Mouse (Mus musculus): ENCODE measurements around the gene Anks1. TPM values are rescaled to one million over a fixed set of nuclear protein-coding genes. Genes with fewer than 3 reads are reported as not detected.

The Anks1 gene
- polyA plus RNA-seq, 1 experiment from 2014 or later, result 69.0 TPM

DNA sequence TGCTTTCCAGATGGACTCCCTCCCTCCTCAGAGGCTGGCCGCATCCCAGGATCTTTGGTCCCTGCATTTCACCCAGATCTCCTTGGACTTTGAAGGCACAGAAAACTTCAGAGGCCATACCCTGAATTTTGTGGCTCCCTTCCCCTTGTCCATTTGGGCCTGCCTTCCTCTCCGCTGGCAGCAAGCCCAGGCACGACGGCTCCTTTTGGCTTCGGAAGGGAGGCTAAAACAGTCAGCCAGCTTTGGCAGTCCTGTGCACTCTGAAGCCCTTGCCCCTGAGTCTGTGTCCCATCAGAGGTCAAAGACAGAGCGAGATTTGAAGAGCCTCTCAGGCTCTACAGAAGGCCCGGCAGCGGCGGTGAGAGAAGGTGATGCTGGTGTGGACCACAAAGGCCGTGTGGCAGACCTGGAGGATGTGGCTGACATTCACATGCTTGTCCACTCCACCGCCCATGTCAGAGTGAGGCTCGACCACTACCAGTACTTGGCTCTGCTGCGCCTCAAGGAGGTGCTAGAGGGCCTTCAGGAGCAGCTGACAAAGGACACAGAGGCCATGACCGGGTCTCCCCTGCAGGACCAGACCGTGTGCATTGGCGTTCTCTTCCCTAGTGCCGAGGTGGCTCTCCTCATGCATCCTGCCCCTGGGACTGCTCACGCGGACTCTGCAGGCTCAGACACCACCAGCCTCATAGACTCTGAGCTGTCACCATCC lies 22.5 kb upstream of the Anks1 start:
- Histone ChIP-seq H3K27me3 (ENCODE audit: control insufficient read depth, insufficient read depth, low read length) (no peaks in the 10 kb centered on the region), H3K36me3 (replicated peaks; ENCODE audit: control insufficient read depth, insufficient read depth) (peaks cover 85% of the 10 kb centered on the region), H3K4me3 (replicated peaks; ENCODE audit: low read length) (no peak overlapping the region), H3K4me2 (replicated peaks) (no peak overlapping the region), H3K27ac (no peak overlapping the region), H3K9ac (no peak overlapping the region), H3K4me1 (replicated peaks; ENCODE audit: control insufficient read depth, insufficient read depth, low read length) (no peaks in the 10 kb centered on the region), H3K9me3 (ENCODE audit: control insufficient read depth, low read length) (no peaks in the 10 kb centered on the region)
- ATAC-seq (ENCODE audit: low FRiP score) (no peak), DNase-seq (ENCODE audit: low spot score) (no peak)
- WGBS, result 83% methylated on average over 19 of the region's 19 CpGs

DNA sequence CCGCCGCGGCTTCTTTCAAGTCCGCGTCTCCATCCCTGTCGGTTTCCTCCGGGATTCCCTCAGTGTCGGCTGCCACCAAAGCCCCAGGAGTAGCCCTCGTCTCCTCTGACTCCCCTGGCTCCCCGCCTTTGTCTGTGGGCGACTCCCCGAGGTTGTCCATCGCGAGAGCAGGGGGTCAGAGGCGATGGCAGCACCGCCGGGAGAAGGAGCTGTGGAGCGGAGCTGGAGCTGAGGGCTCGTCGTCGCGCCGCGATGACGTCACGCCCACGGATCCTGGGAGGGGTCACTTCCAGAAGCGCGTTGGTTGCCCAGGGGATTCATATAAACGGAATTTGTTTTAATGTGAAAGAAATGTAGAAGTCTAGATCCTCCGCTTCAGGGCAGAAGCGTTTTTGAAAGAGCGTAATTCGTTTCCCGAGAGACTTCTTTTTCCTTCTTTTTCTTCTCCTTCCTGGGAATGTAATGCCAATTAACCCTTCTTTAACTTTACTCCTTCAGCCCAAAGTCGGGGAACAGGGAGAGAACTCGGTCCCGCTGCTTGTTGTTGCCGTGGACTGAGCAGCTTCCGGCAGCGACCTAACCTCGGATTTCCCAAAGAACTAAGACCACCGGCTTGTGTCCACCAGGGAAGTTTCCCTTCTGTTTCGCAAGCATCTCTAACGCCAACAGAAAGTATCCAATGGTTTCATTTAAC lies 1.4 kb upstream of the Anks1 start:
- Histone ChIP-seq H3K9me3 (ENCODE audit: control insufficient read depth, low read length) (no peaks in the 10 kb centered on the region), H3K36me3 (replicated peaks; ENCODE audit: control insufficient read depth, insufficient read depth) (peaks cover 21% of the 10 kb centered on the region), H3K9ac (peak overlapping the region; percentile 89), H3K4me2 (replicated peaks) (peak overlapping the region; percentile 92), H3K27ac (peak overlapping the region; percentile 58; the same call in 1 of the 2 replicates), H3K4me1 (replicated peaks; ENCODE audit: control insufficient read depth, insufficient read depth, low read length) (peaks cover 28% of the 10 kb centered on the region), H3K4me3 (replicated peaks; ENCODE audit: low read length) (peak overlapping the region; percentile 91), H3K27me3 (ENCODE audit: control insufficient read depth, insufficient read depth, low read length) (no peaks in the 10 kb centered on the region)
- DNase-seq (ENCODE audit: low spot score) (peak; percentile 98), ATAC-seq (ENCODE audit: low FRiP score) (peak; percentile 58)
- WGBS, result under 1% methylated on average over 45 of the region's 45 CpGs

DNA sequence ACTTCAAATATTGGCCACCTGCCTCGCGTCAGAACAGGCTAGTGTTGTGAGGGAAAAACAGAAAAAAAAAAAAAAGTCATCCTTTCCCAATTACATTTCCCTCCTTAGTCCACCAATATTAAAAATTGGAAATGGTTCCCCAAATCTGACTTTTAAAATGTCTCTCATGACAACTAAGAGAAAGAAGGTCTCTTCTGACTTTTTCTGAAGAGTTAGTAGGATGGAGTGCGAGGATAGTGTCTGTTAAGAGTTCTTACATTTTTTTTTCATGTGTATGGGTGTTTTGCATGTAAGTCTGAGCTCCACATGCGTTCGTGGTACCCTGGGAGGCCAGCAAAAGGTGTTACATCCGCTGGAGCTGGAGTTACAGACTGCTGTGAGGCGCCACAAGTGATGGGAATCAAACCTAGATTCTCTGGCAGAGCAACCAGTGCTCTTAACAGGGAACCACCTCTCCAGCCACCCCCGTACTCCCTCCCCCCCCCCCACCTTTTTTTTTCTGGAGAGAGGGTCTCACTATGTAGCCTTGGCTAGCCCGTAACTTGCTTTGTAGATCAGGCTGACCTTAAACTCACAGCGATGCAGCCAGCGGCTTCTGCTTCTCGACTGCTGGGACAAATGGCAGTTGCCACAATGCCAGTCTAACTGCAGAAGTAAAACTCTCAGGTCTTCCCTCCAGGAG lies 759 bp upstream of the Anks1 start:
- peaks cover 15% of the 10 kb centered on the region for H3K36me3 ChIP-seq (replicated peaks; ENCODE audit: control insufficient read depth, insufficient read depth)
- H3K4me1 ChIP-seq (replicated peaks; ENCODE audit: control insufficient read depth, insufficient read depth, low read length), result peaks cover 28% of the 10 kb centered on the region
- H3K27ac ChIP-seq, result peak overlapping the region; percentile 92
- H3K9me3 ChIP-seq (ENCODE audit: control insufficient read depth, low read length), result no peaks in the 10 kb centered on the region
- WGBS, result under 1% methylated on average over 12 of the region's 12 CpGs
- DNase-seq (ENCODE audit: low spot score) (peak; percentile 61), ATAC-seq (ENCODE audit: low FRiP score) (no peak)
- peak overlapping the region; percentile 91 for H3K4me3 ChIP-seq (replicated peaks; ENCODE audit: low read length)
- peak overlapping the region; percentile 89 for H3K9ac ChIP-seq
- H3K4me2 ChIP-seq (replicated peaks), result peak overlapping the region; percentile 92
- H3K27me3 ChIP-seq (ENCODE audit: control insufficient read depth, insufficient read depth, low read length), result no peaks in the 10 kb centered on the region

DNA sequence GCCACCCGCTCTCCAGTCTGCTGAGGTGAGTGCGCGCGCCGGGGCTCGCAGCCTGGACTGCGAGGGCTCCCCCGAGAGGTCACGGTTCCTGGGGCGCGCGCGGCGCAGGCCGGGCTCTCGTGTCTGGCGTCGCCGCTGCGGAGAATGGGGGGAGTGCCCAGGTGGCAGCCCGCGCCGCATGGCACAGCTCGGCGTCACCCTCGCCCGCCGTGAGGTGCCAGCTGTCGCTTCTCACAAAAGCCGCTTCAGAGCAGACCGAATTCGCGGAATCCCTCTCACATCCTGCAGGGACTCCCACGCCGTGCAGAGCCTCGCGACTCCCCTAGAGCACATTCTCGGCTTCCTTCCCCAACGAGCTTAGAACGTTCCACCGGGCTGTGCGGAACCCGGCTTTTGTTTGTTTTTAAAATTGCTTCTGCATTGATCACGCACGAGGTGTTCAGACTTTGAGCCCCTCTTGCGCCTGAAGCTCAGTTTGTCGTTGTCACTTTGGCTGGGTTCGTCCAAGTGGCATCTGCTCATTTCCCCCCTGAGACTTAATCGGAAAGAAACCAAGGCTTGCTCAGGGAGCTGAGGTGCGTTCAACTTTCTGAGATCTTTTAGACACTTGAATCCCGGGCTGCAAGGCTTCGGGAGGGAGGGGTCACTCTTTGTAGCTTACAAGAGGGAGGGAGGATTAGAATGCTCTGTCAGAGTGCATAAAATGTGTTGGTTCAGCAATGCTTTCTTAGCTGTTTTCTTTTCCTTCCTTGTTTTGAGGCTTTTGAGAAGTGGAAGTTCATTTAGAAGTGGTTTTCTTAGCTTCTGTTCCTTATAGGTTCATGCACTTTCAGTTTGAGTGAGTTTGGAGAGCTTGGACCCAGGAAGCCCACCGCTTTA lies 755 bp downstream of the Anks1 start, which contains the start of gene Taf11:
Gene Taf11, minus strand, starts transcription at position 223 of the 879 bp plus-strand sequence.
- Histone ChIP-seq H3K27me3 (ENCODE audit: control insufficient read depth, insufficient read depth, low read length) (no peaks in the 10 kb centered on the region), H3K36me3 (replicated peaks; ENCODE audit: control insufficient read depth, insufficient read depth) (peaks cover 12% of the 10 kb centered on the region; the same call in 1 of the 2 replicates), H3K9me3 (ENCODE audit: control insufficient read depth, low read length) (no peaks in the 10 kb centered on the region), H3K27ac (peak within 1 kb of the TSS; percentile 92), H3K4me3 (replicated peaks; ENCODE audit: low read length) (peak within 1 kb of the TSS; percentile 91), H3K4me1 (replicated peaks; ENCODE audit: control insufficient read depth, insufficient read depth, low read length) (peaks cover 28% of the 10 kb centered on the region), H3K4me2 (replicated peaks) (peak within 1 kb of the TSS; percentile 92), H3K9ac (peak within 1 kb of the TSS; percentile 89)
- ATAC-seq (ENCODE audit: low FRiP score), result peak; percentile 39
- 2% methylated on average over 47 of the region's 53 CpGs for WGBS
- no peak for DNase-seq (ENCODE audit: low spot score)

DNA sequence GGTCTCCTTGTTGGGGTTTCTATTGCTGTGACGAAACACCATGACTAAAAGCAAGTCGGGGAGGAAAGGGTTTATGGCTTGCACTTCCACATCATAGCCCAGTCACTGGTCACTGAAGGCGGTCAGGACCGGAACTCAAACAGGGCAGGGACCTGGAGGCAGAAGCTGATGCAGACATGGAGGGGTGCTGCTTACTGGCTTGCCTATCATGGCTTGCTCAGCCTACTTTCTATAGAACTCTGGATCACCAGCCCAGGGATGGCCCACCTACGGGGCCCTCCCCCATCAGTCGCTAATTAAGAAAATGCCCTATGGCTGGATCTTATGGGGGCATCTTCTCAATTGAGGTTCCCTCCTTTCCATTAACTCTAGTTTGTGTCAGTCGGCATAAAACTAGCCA lies 2.3 kb downstream of the Anks1 start:
- Histone ChIP-seq H3K9ac (no peak overlapping the region), H3K4me1 (replicated peaks; ENCODE audit: control insufficient read depth, insufficient read depth, low read length) (peaks cover 22% of the 10 kb centered on the region), H3K36me3 (replicated peaks; ENCODE audit: control insufficient read depth, insufficient read depth) (0 out of 2 replicates have a peak, but pooled peaks cover 5% of the 10 kb centered on the region), H3K27ac (no peak overlapping the region), H3K4me3 (replicated peaks; ENCODE audit: low read length) (no peak overlapping the region), H3K27me3 (ENCODE audit: control insufficient read depth, insufficient read depth, low read length) (no peaks in the 10 kb centered on the region), H3K9me3 (ENCODE audit: control insufficient read depth, low read length) (no peaks in the 10 kb centered on the region), H3K4me2 (replicated peaks) (no peak overlapping the region)
- DNase-seq (ENCODE audit: low spot score), result no peak
- ATAC-seq (ENCODE audit: low FRiP score), result no peak
- WGBS, result 95% methylated on average over 7 of the region's 7 CpGs

DNA sequence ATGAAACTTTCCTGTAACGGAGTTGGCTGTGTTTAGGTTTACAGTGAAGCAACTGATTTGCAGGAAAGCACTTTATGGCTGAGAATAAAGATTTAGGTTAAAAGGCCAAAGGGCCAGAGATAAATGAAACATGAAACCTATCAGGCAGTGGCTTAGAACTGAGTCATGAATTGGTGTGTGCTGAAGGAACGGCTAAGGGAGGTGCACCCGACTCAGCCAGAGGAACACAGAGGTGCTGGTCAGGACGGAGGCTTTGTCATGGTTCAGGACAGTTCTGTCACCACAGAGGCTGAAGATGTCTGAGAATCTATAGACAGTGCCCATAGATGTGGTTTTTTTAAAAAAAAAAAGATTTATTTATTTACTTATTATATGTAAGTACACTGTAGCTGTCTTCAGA lies 5.6 kb downstream of the Anks1 start:
- no peaks in the 10 kb centered on the region for H3K9me3 ChIP-seq (ENCODE audit: control insufficient read depth, low read length)
- WGBS, result 92% methylated on average over 4 of the region's 4 CpGs
- H3K9ac ChIP-seq, result no peak overlapping the region
- DNase-seq (ENCODE audit: low spot score) (no peak), ATAC-seq (ENCODE audit: low FRiP score) (no peak)
- H3K27me3 ChIP-seq (ENCODE audit: control insufficient read depth, insufficient read depth, low read length), result no peaks in the 10 kb centered on the region
- H3K4me3 ChIP-seq (replicated peaks; ENCODE audit: low read length), result no peak overlapping the region
- no peak overlapping the region for H3K4me2 ChIP-seq (replicated peaks)
- 0 out of 2 replicates have a peak, but pooled peaks cover 5% of the 10 kb centered on the region for H3K36me3 ChIP-seq (replicated peaks; ENCODE audit: control insufficient read depth, insufficient read depth)
- peaks cover 15% of the 10 kb centered on the region for H3K4me1 ChIP-seq (replicated peaks; ENCODE audit: control insufficient read depth, insufficient read depth, low read length)
- H3K27ac ChIP-seq, result no peak overlapping the region

DNA sequence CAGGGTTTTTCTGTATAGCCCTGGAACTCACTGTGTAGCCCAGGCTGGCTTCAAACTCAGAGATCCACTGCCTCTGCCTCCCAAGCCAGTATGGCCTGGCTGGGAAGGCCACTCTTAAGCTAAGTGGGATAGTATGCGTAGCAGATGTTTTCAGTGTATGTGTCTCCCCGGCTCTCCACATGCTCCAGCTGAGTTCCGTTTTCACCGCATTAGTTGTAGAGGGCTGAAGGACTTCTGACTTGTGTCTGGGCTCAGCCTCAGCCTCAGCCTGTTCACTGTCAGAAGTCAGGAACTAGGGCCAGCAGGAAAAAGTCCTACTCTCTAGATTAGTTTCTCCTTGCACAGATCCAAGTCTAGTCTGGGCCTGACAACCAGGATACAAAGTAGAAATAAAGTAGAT lies 7.3 kb downstream of the Anks1 start:
- Histone ChIP-seq H3K27me3 (ENCODE audit: control insufficient read depth, insufficient read depth, low read length) (no peaks in the 10 kb centered on the region), H3K9me3 (ENCODE audit: control insufficient read depth, low read length) (no peaks in the 10 kb centered on the region), H3K27ac (no peak overlapping the region), H3K4me2 (replicated peaks) (no peak overlapping the region), H3K9ac (no peak overlapping the region), H3K4me3 (replicated peaks; ENCODE audit: low read length) (no peak overlapping the region), H3K36me3 (replicated peaks; ENCODE audit: control insufficient read depth, insufficient read depth) (0 out of 2 replicates have a peak, but pooled peaks cover 5% of the 10 kb centered on the region), H3K4me1 (replicated peaks; ENCODE audit: control insufficient read depth, insufficient read depth, low read length) (no peaks in the 10 kb centered on the region)
- ATAC-seq (ENCODE audit: low FRiP score) (no peak), DNase-seq (ENCODE audit: low spot score) (no peak)
- 83% methylated on average over 4 of the region's 4 CpGs for WGBS

DNA sequence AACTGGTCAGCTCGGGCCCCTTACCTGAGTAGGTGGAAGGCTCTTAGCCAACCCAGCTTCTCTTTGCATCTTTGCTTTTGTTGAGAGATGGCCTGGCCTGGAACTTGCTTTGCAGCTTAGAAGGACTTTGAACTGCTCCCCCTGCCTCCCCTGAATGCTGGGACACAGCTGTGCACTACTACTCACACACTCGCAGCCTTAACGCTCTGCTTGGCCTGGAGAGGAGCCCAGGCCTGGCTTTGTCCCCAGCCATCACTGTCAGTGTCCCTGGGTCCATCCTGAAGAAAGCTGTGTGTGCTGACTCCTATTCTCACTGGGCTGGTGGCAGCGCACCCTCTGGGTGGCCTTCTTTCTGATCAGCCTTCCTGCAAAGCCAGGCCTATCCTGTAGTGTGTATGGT lies 11.6 kb downstream of the Anks1 start:
- H3K4me3 ChIP-seq (replicated peaks; ENCODE audit: low read length), result no peak overlapping the region
- H3K27ac ChIP-seq, result no peak overlapping the region
- H3K4me1 ChIP-seq (replicated peaks; ENCODE audit: control insufficient read depth, insufficient read depth, low read length), result peaks cover 8% of the 10 kb centered on the region; the same call in 1 of the 2 replicates
- H3K4me2 ChIP-seq (replicated peaks), result no peak overlapping the region
- DNase-seq (ENCODE audit: low spot score) (no peak), ATAC-seq (ENCODE audit: low FRiP score) (no peak)
- H3K9ac ChIP-seq, result no peak overlapping the region
- 0 out of 2 replicates have a peak, but pooled peaks cover 3% of the 10 kb centered on the region for H3K36me3 ChIP-seq (replicated peaks; ENCODE audit: control insufficient read depth, insufficient read depth)
- H3K27me3 ChIP-seq (ENCODE audit: control insufficient read depth, insufficient read depth, low read length), result no peaks in the 10 kb centered on the region
- no peaks in the 10 kb centered on the region for H3K9me3 ChIP-seq (ENCODE audit: control insufficient read depth, low read length)
- WGBS, result 67% methylated on average over 4 of the region's 4 CpGs

Data from hindbrain, embryonic 14.5 days (tissue).